Mouse (Mus musculus) lung, adult 2 months (tissue): Measurements from ENCODE around the gene Mamdc4.

ENCODE experiments used
- CTCF ChIP-seq: fragments of 200-500 bp; IDR thresholded peaks from 2 replicates; pipeline ENCODE4 v1.5.1; 2011; ENCODE audit warnings: mild to moderate bottlenecking, low read length, control low read depth; ENCODE audit not compliant: insufficient read depth
- POLR2A ChIP-seq: fragments of 200-500 bp; IDR thresholded peaks from 2 replicates; pipeline ENCODE4 v1.6.1; 2011; ENCODE audit warnings: low read depth, mild to moderate bottlenecking, control low read depth, low read length, borderline replicate concordance; ENCODE audit errors: extremely low read depth

GRCm38 (mm10) chr2:25598749-25599148 lies 24.1 kb upstream of the Mamdc4 start:
- TF ChIP-seq POLR2A: no peak
- no peak for TF ChIP-seq CTCF
